Mouse (Mus musculus) liver, embryonic 14.5 days (tissue): ENCODE measurements at regions not wholly inside any gene's neighbourhood (a gene's known extent, or its start where the extent isn't known, plus 50 kb on each side); places are given as distances from the start of the nearest gene placed in this dataset.

Experiments used
- ATAC-seq: fragments of 200-750 bp; cut with Nextera tagmentation; 2 replicates; pipeline ENCODE4 v1.8.0; 2017; ENCODE audit warnings: moderate number of reproducible peaks, mild to moderate bottlenecking, moderate library complexity; ENCODE audit not compliant: insufficient read depth
- DNase-seq, 3 experiments: peaks; one replicate each; pipeline ENCODE4 v3.0.0-alpha.2; 2012 to 2013; ENCODE audit warnings: low read depth in 3 of 3, low spot score in 3 of 3
- H3K27ac ChIP-seq: fragments of 300-500 bp; sonication (generic); 2 replicates; pipeline ENCODE4 v1.5.1; 2014; ENCODE audit warnings: moderate library complexity, mild to moderate bottlenecking, control low read depth, inconsistent platforms
- H3K27me3 ChIP-seq: fragments of 300-500 bp; sonication (generic); 2 replicates; pipeline ENCODE4 v1.6.1; 2014; ENCODE audit warnings: mild to moderate bottlenecking, low read length, moderate library complexity; ENCODE audit not compliant: control insufficient read depth, insufficient read depth
- H3K36me3 ChIP-seq: fragments of 300-500 bp; sonication (generic); replicated peaks from 2 replicates; pipeline ENCODE4 v1.6.1; 2014; ENCODE audit warnings: low read depth; ENCODE audit not compliant: control insufficient read depth, insufficient read depth
- H3K4me1 ChIP-seq, 2 experiments: fragments of 200-500 bp in 1 of 2; fragments of 300-500 bp in 1 of 2; sonication (generic) in 1 of 2; replicated peaks; 2 replicates each; pipeline ENCODE4 v1.6.1; 2012 to 2014; ENCODE audit warnings: antibody characterized with exemption in 1 of 2, inconsistent platforms in 1 of 2, low read length in 1 of 2; ENCODE audit not compliant: control insufficient read depth in 2 of 2, insufficient read depth in 2 of 2
- H3K4me2 ChIP-seq: fragments of 300-500 bp; sonication (generic); 2 replicates; pipeline ENCODE4 v1.6.1; 2014; ENCODE audit warnings: low read depth, mild to moderate bottlenecking, control low read depth, moderate library complexity
- H3K4me3 ChIP-seq, 2 experiments: fragments of 200-500 bp in 1 of 2; fragments of 300-500 bp in 1 of 2; sonication (generic) in 1 of 2; 2 replicates each; pipeline ENCODE4 v1.5.1; 2012 to 2014; ENCODE audit warnings: low read depth in 2 of 2, low read length in 2 of 2, mild to moderate bottlenecking in 2 of 2, control low read depth in 1 of 2, inconsistent platforms in 1 of 2, moderate library complexity in 1 of 2; ENCODE audit not compliant: insufficient read depth in 1 of 2
- H3K9ac ChIP-seq: fragments of 300-500 bp; sonication (generic); replicated peaks from 2 replicates; pipeline ENCODE4 v1.6.1; 2014; ENCODE audit warnings: mild to moderate bottlenecking, control low read depth, moderate library complexity
- H3K9me3 ChIP-seq: fragments of 300-500 bp; sonication (generic); 2 replicates; pipeline ENCODE4 v1.6.1; 2016; ENCODE audit warnings: low read length, mixed read lengths; ENCODE audit not compliant: control insufficient read depth
- CTCF ChIP-seq: IDR thresholded peaks from 2 replicates; pipeline ENCODE4 v1.5.1; 2016; ENCODE audit warnings: antibody characterized with exemption, low read depth, control low read depth
- EP300 ChIP-seq: IDR thresholded peaks from 2 replicates; pipeline ENCODE4 v1.6.1; 2016; ENCODE audit warnings: antibody characterized with exemption, low read depth
- WGBS: fragments of 180-500 bp; shearing (Covaris S2); extraction: QIAGEN DNeasy Blood & Tissue Kit; methylation state at CpG from one replicate; pipeline ENCODE4 v1.1.7; 2014; ENCODE audit not compliant: insufficient replicate concordance; 5-methylcytosine and 5-hydroxymethylcytosine counted together

DNA sequence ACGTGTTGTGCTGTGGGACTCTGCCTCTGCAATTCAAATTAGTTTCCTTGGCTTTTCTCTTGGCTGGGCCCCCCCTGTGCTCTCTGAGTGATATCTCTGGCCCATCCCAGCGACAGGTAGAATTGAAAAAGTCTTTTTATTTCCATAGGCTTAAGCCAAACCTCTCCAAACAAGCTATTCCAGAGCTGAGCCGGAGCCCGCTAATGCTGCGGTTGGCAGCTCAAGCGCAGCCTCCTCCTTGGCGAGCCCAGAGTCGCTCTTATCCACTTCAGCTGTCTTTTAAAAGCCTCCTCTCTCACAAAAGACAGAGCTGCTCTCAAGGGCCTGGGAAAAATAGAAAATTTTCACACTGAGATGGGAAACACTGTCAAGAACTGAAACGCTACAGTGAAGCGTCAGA, 712.7 kb downstream of the Nedd1 start:
- Histone ChIP-seq H3K27ac (no peak overlapping the region), H3K4me2 (no peak overlapping the region), H3K4me1 (no peaks in the 10 kb centered on the region), H3K9me3 (no peaks in the 10 kb centered on the region), H3K27me3 (no peaks in the 10 kb centered on the region), H3K9ac (no peak overlapping the region), H3K36me3 (no peaks in the 10 kb centered on the region), H3K4me3 (no peak overlapping the region)
- TF ChIP-seq EP300, result no peak
- no peak for TF ChIP-seq CTCF
- 55% methylated on average over 10 of the region's 10 CpGs for WGBS
- DNase-seq (no peak), ATAC-seq (no peak)

GRCm38 (mm10) chr10:92007891-92008290, 714.3 kb downstream of the Nedd1 start:
- Histone ChIP-seq H3K27me3 (no peaks in the 10 kb centered on the region), H3K9ac (no peak overlapping the region), H3K4me2 (no peak overlapping the region), H3K27ac (no peak overlapping the region), H3K9me3 (no peaks in the 10 kb centered on the region), H3K4me1 (no peaks in the 10 kb centered on the region), H3K4me3 (no peak overlapping the region), H3K36me3 (no peaks in the 10 kb centered on the region)
- TF ChIP-seq CTCF, result no peak
- TF ChIP-seq EP300, result no peak
- DNase-seq (no peak), ATAC-seq (no peak)
- 79% methylated on average over 2 of the region's 2 CpGs for WGBS

- Histone ChIP-seq H3K4me1 (no peaks in the 10 kb centered on the region), H3K9ac (no peak overlapping the region), H3K4me3 (no peak overlapping the region), H3K4me2 (no peak overlapping the region), H3K27me3 (no peaks in the 10 kb centered on the region), H3K36me3 (no peaks in the 10 kb centered on the region), H3K27ac (no peak overlapping the region), H3K9me3 (no peaks in the 10 kb centered on the region)
- TF ChIP-seq CTCF (no peak), EP300 (no peak)
- 38% methylated on average over 3 of the region's 3 CpGs for WGBS
- no peak for DNase-seq
- ATAC-seq, result no peak
These were observed 715.8 kb downstream of the Nedd1 start for GRCm38 (mm10) chr10:92006467-92006866.

DNA sequence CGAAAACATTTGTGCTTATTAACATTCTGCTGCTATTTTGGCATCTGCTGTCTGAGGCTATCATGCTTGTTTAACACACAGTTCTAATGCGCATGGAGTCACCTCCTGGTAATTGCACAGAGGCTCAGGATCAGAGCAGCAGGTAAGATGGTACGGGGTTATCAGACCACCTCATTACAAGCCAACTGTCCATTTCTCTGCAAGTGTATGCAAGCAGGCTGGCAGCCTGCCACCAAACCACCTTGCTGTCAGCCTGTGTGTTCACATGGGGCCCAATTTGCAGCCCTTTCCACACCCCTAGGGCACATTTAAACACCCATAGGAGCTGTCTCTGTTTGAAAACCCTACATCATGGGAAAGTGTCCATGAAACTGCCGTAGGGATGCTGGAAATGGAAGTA, 731.2 kb downstream of the Nedd1 start:
- DNase-seq (no peak), ATAC-seq (no peak)
- H3K9me3 ChIP-seq, result no peaks in the 10 kb centered on the region
- H3K27me3 ChIP-seq, result no peaks in the 10 kb centered on the region
- H3K4me2 ChIP-seq, result no peak overlapping the region
- H3K4me3 ChIP-seq, result no peak overlapping the region
- no peaks in the 10 kb centered on the region for H3K4me1 ChIP-seq
- no peak overlapping the region for H3K9ac ChIP-seq
- WGBS, result 61% methylated on average over 4 of the region's 4 CpGs
- H3K36me3 ChIP-seq, result no peaks in the 10 kb centered on the region
- no peak overlapping the region for H3K27ac ChIP-seq
- TF ChIP-seq CTCF (no peak), EP300 (no peak)

DNA sequence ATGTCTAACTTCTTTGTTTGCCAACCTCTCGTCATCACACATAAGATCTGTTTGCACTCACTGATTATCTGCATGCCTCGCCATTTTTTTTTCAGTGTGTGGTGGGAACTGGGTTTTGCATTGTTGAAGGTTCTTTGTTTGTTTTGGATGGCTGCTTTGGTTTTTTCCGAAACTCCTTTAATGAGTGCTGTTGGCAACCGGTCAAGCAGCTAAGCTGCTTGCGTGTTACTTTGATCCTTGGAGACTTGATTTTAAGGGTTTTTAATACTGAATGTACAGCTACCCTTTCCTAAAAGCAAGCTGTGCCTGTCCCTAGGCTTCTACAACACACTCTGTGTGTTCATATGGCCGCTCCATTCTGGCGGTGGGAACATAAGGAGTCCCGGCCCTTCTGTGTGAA, 733.9 kb downstream of the Nedd1 start:
- H3K27ac ChIP-seq, result no peak overlapping the region
- DNase-seq (no peak), ATAC-seq (no peak)
- TF ChIP-seq CTCF (no peak), EP300 (no peak)
- H3K27me3 ChIP-seq, result no peaks in the 10 kb centered on the region
- H3K36me3 ChIP-seq, result no peaks in the 10 kb centered on the region
- H3K9ac ChIP-seq, result no peak overlapping the region
- H3K4me3 ChIP-seq, result no peak overlapping the region
- H3K9me3 ChIP-seq, result no peaks in the 10 kb centered on the region
- H3K4me1 ChIP-seq, result no peaks in the 10 kb centered on the region
- H3K4me2 ChIP-seq, result no peak overlapping the region
- WGBS, result 69% methylated on average over 8 of the region's 8 CpGs
